Mouse (Mus musculus) cerebellum, adult 11-12 months (tissue): Measurements from ENCODE around the gene Rnft2.

Source experiments
- DNase-seq: peaks from one replicate; pipeline ENCODE4 v3.0.0; 2022

Rnft2 gene

GRCm38 (mm10) chr5:118170888-118171529 is 73.9 kb downstream of the Rnft2 start:
- no peak for DNase-seq

- DNase-seq = no peak
These were observed 75.4 kb downstream of the Rnft2 start for GRCm38 (mm10) chr5:118169222-118170221.

- DNase-seq = no peak
These were observed 77.3 kb downstream of the Rnft2 start for GRCm38 (mm10) chr5:118167561-118167995.

GRCm38 (mm10) chr5:118165462-118165861 is 79.5 kb downstream of the Rnft2 start:
- no peak for DNase-seq

GRCm38 (mm10) chr5:118164581-118164980 is 80.3 kb downstream of the Rnft2 start, which contains the start of gene Hrk:
TSS of gene Hrk (plus strand) at chr5:118164648.
- no peak for DNase-seq

- no peak for DNase-seq
These were observed 84.2 kb downstream of the Rnft2 start for GRCm38 (mm10) chr5:118160691-118161090.

- DNase-seq = no peak
These were observed 87.9 kb downstream of the Rnft2 start for GRCm38 (mm10) chr5:118156976-118157375.

GRCm38 (mm10) chr5:118155565-118155947 is 89.4 kb downstream of the Rnft2 start:
- no peak for DNase-seq

GRCm38 (mm10) chr5:118154839-118155564 is 89.9 kb downstream of the Rnft2 start, which contains the start of gene Fbxw8:
TSS of gene Fbxw8 (minus strand) at chr5:118155464.
- DNase-seq = peak; percentile 83

GRCm38 (mm10) chr5:118149711-118150110 is 95.2 kb downstream of the Rnft2 start:
- DNase-seq = no peak

- DNase-seq = no peak
These were observed 97.7 kb downstream of the Rnft2 start for GRCm38 (mm10) chr5:118147264-118147663.

- no peak for DNase-seq
These were observed 98.8 kb downstream of the Rnft2 start for GRCm38 (mm10) chr5:118145999-118146679.

GRCm38 (mm10) chr5:118145458-118145857 is 99.5 kb downstream of the Rnft2 start:
- no peak for DNase-seq

GRCm38 (mm10) chr5:118144770-118145169 is 100.1 kb downstream of the Rnft2 start:
- DNase-seq = no peak

GRCm38 (mm10) chr5:118144327-118144726 is 100.6 kb downstream of the Rnft2 start:
- no peak for DNase-seq

GRCm38 (mm10) chr5:118143211-118144026 is 101.5 kb downstream of the Rnft2 start:
- no peak for DNase-seq

- no peak for DNase-seq
These were observed 102.4 kb downstream of the Rnft2 start for GRCm38 (mm10) chr5:118142471-118142870.
